Mouse (Mus musculus) forebrain, embryonic 15.5 days (tissue): ENCODE data around the gene Rnf220. TPM values are rescaled to one million over a fixed set of nuclear protein-coding genes. Genes with fewer than 3 reads are reported as not detected.

Source experiments
- ATAC-seq: fragments of 200-750 bp; cut with Nextera tagmentation; replicated peaks from 2 replicates; pipeline ENCODE4 v1.8.0; 2017; ENCODE audit warnings: mild to moderate bottlenecking, moderate TSS enrichment, moderate library complexity
- H3K27ac ChIP-seq: fragments of 300-500 bp; sonication (generic); replicated peaks from 2 replicates; pipeline ENCODE4 v1.5.1; 2015; ENCODE audit warnings: mild to moderate bottlenecking, inconsistent platforms
- H3K27me3 ChIP-seq: fragments of 300-500 bp; sonication (generic); 2 replicates; pipeline ENCODE4 v1.6.1; 2015; ENCODE audit warnings: inconsistent platforms
- H3K36me3 ChIP-seq: fragments of 300-500 bp; sonication (generic); 2 replicates; pipeline ENCODE4 v1.6.1; 2015; ENCODE audit warnings: mild to moderate bottlenecking, inconsistent platforms
- H3K4me1 ChIP-seq: fragments of 300-500 bp; sonication (generic); 2 replicates; pipeline ENCODE4 v1.6.1; 2015; ENCODE audit warnings: inconsistent platforms
- H3K4me2 ChIP-seq: fragments of 300-500 bp; sonication (generic); replicated peaks from 2 replicates; pipeline ENCODE4 v1.6.1; 2015; ENCODE audit warnings: mild to moderate bottlenecking, inconsistent platforms
- H3K4me3 ChIP-seq: fragments of 300-500 bp; sonication (generic); 2 replicates; pipeline ENCODE4 v1.5.1; 2015; ENCODE audit warnings: mild to moderate bottlenecking, inconsistent platforms
- H3K9ac ChIP-seq: fragments of 300-500 bp; sonication (generic); replicated peaks from 2 replicates; pipeline ENCODE4 v1.6.1; 2015; ENCODE audit warnings: mild to moderate bottlenecking, inconsistent platforms
- H3K9me3 ChIP-seq: fragments of 300-500 bp; sonication (generic); 2 replicates; pipeline ENCODE4 v1.6.1; 2016; ENCODE audit warnings: inconsistent platforms
- WGBS: fragments of 180-500 bp; shearing (Covaris S2); methylation state at CpG from one replicate; pipeline ENCODE4 v1.1.7; 2015; ENCODE audit warnings: mixed read lengths; 5-methylcytosine and 5-hydroxymethylcytosine counted together
- polyA plus RNA-seq: library from polyadenylated mRNA; unstranded; fragments of >200 nt; fragmentation: Nextera tagmentation; extraction: Ambion mirVana; gene quantifications from 2 replicates; pipeline ENCODE4 v1.2.1, GENCODE M21; 2015

The Rnf220 gene
- polyA plus RNA-seq, 1 experiment from 2014 or later = 128 TPM

DNA sequence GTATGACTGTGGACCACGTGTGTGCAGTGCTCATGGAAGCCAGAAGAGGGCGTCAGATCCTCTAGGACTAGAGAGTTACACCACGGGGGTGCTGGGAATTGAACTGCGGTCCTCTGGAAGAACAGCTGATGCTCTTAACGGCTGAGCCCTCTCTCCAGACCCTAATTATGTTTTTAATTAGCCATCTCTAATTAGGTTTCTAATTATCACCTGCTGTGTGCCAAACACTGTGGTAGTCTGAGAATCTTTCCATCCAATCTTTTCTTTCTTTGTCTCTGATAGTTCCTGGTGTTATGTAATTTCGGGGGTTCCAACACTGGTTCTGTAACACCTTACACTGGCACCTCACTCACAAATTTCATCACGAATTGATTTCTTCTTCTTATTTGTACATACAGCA, 75.8 kb downstream of the Rnf220 start:
- no peak overlapping the region for H3K4me3 ChIP-seq
- ATAC-seq = no peak
- no peak overlapping the region for H3K27ac ChIP-seq
- no peaks in the 10 kb centered on the region for H3K27me3 ChIP-seq
- no peak overlapping the region for H3K9ac ChIP-seq
- 59% methylated on average over 7 of the region's 7 CpGs for WGBS
- H3K9me3 ChIP-seq = no peaks in the 10 kb centered on the region
- H3K36me3 ChIP-seq = no peaks in the 10 kb centered on the region
- H3K4me2 ChIP-seq = no peak overlapping the region
- H3K4me1 ChIP-seq = no peaks in the 10 kb centered on the region

DNA sequence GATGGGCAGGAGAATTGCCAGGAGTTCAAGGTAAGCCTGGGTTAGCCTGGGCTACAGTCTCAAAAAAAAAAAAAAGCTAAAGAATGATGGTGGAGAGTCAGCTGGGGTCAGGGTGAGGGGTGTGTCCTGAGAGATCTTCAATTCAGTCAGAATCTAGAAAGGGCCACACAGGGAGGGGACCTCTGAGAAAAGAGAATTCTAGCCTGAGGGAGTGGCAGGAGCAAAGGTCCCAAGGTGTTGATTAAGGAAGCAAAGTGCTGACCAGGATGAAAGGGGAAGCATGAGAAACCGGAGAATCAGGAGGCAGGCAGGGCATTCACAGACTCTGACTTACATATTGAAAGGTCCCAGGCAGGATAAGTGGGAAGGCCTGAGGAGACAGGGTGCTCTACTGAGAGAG, 80.0 kb downstream of the Rnf220 start:
- no peak overlapping the region for H3K9ac ChIP-seq
- ATAC-seq = no peak
- H3K4me2 ChIP-seq = no peak overlapping the region
- peaks cover 14% of the 10 kb centered on the region for H3K4me1 ChIP-seq
- H3K27me3 ChIP-seq = no peaks in the 10 kb centered on the region
- 60% methylated on average over 1 of the region's 1 CpGs for WGBS
- H3K36me3 ChIP-seq = no peaks in the 10 kb centered on the region
- H3K4me3 ChIP-seq = no peak overlapping the region
- no peak overlapping the region for H3K27ac ChIP-seq
- no peaks in the 10 kb centered on the region for H3K9me3 ChIP-seq

DNA sequence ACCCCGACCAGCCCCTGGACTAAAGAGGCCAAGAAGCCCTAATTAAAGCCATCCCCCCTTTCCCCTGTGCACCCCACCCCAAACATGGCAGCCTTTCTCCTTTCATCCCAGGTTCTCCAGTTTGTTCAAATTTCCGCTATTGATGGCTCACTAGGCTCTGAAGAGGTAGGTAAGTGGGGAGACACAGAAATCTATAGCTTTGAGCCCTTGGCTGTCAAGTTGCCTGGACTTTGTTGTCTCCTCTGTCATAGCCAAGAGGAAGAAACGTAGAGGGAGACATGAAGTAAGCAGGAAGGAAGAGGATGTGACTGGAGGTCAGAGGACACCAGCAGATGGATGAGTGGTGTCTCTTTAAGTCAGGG, 86.8 kb downstream of the Rnf220 start:
- no peak for ATAC-seq
- H3K4me1 ChIP-seq = peaks cover 36% of the 10 kb centered on the region
- 21% methylated on average over 3 of the region's 3 CpGs for WGBS
- no peaks in the 10 kb centered on the region for H3K9me3 ChIP-seq
- H3K4me2 ChIP-seq = no peak overlapping the region
- no peak overlapping the region for H3K27ac ChIP-seq
- H3K4me3 ChIP-seq = no peak overlapping the region
- no peaks in the 10 kb centered on the region for H3K36me3 ChIP-seq
- no peak overlapping the region for H3K9ac ChIP-seq
- H3K27me3 ChIP-seq = no peaks in the 10 kb centered on the region

DNA sequence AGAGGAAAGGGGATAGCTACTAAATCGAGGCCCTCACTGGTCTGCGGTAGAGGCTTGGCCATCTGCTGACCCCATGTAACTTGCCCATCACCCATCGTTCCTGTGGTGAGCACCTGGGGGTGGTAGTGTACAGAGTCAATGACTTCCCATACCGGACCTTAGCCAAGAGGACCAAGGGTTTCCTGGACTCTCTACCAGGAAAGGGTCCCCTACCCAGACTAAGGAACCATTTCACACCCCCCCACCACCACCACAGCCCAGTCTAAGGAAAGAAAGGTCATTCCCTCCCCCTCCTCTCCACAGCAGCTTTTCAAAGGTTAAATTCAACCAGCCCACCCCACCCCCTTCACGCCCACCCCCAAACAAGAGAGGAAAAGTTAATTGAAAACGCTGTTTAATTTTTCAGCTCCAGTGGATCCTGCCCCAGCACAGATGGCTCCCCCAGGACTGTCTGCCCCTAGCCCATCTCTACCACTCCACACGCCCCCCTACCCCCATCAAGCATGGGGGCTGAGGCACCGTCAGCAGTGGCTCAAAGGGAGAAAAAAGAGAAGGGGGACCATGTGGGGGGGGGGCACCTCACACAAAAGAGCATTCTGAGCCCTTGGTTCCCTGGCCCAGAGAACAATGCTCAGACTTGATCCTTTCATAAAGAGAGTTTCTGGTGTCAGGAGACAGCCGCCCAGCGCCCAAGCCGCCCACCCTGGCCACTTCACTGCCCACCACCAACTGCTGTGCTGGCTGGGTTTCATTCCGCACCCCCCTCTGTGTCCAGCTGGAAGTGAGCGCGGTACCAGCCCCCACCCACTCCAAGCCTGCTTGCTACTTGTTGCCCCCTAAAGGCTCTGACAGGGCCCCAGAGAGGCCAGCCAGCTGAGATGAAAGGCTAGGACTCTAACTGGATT, 87.5 kb downstream of the Rnf220 start:
- WGBS = 20% methylated on average over 14 of the region's 14 CpGs
- no peak overlapping the region for H3K4me3 ChIP-seq
- no peaks in the 10 kb centered on the region for H3K9me3 ChIP-seq
- H3K9ac ChIP-seq = no peak overlapping the region
- peaks cover 42% of the 10 kb centered on the region for H3K4me1 ChIP-seq
- no peak overlapping the region for H3K4me2 ChIP-seq
- ATAC-seq = 0 out of 2 replicates have a peak, but pooled peaks have one; percentile 5
- no peaks in the 10 kb centered on the region for H3K27me3 ChIP-seq
- H3K27ac ChIP-seq = no peak overlapping the region
- H3K36me3 ChIP-seq = no peaks in the 10 kb centered on the region

DNA sequence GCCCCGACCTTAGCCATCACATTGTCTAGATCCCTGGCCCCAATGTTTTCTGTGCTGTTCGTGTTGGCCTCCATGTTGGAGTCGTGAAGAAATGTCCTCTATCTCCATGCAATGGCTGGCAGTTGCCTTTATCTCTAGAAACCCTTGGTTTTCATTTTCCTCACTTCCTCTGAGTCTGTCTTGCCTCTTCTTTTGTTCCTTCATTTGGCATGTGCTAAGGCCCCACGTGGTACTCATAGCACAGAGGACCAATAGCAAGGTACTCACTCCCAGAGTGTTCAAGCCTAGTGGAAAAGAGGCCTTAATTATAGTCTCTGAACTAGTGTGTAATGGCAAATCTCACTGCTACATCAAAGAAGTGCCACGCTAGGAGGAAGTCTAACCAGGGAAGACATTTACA, 88.9 kb downstream of the Rnf220 start:
- Histone ChIP-seq H3K4me1 (peaks cover 42% of the 10 kb centered on the region), H3K36me3 (no peaks in the 10 kb centered on the region), H3K4me2 (no peak overlapping the region), H3K27me3 (no peaks in the 10 kb centered on the region), H3K4me3 (no peak overlapping the region), H3K9me3 (no peaks in the 10 kb centered on the region), H3K9ac (no peak overlapping the region), H3K27ac (no peak overlapping the region)
- WGBS = 82% methylated on average over 5 of the region's 5 CpGs
- no peak for ATAC-seq

DNA sequence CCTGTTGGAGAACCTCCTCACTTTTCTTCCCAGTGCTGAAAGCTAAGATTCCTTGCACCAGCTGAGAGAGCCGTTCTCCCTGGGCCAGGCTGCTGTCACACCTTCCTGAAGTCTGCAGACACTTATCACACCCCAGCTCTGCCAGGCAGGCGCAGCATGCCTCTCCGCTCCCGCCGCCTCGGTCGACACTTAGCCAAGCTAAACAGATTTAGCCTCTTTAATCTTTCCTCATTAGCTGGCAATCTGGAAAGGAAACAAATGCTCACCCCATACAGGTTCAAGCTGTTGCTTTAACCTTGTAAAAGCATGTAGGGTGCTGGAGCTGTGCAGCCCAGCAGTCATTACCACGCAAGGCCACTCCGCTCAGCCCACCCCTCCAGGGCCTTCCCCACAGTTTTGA, 90.9 kb downstream of the Rnf220 start:
- Histone ChIP-seq H3K4me2 (no peak overlapping the region), H3K36me3 (no peaks in the 10 kb centered on the region), H3K27ac (peak overlapping the region; percentile 4), H3K9ac (no peak overlapping the region), H3K4me1 (peaks cover 30% of the 10 kb centered on the region), H3K9me3 (no peaks in the 10 kb centered on the region), H3K4me3 (no peak overlapping the region), H3K27me3 (no peaks in the 10 kb centered on the region)
- peak; percentile 57; the same call in 1 of the 2 replicates for ATAC-seq
- 14% methylated on average over 9 of the region's 9 CpGs for WGBS

DNA sequence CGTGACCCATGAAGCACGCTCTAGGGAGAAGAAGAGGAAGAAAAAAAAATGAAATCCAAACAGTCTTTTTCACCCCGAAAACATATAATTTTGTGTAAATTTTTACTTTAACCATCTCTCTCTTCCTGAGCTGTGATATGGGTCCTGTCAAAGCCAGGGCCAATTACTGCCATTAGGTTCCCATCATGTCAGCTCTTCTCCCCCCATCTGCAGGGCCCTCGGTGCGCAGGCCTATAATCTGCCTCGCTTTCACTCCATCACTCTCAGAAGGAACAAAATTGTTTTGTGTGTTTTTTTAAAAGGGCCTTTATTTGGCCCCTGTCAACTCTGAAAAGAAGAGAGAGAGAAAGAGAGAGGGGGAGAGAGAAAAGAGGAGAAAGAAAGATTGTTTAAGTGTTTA, 91.6 kb downstream of the Rnf220 start:
- ATAC-seq = peak; percentile 68; the same call in 1 of the 2 replicates
- H3K4me1 ChIP-seq = peaks cover 30% of the 10 kb centered on the region
- peak overlapping the region; percentile 4; the same call in 1 of the 2 replicates for H3K27ac ChIP-seq
- H3K4me3 ChIP-seq = no peak overlapping the region
- no peaks in the 10 kb centered on the region for H3K9me3 ChIP-seq
- no peaks in the 10 kb centered on the region for H3K27me3 ChIP-seq
- H3K9ac ChIP-seq = no peak overlapping the region
- no peak overlapping the region for H3K4me2 ChIP-seq
- WGBS = 37% methylated on average over 6 of the region's 6 CpGs
- no peaks in the 10 kb centered on the region for H3K36me3 ChIP-seq

DNA sequence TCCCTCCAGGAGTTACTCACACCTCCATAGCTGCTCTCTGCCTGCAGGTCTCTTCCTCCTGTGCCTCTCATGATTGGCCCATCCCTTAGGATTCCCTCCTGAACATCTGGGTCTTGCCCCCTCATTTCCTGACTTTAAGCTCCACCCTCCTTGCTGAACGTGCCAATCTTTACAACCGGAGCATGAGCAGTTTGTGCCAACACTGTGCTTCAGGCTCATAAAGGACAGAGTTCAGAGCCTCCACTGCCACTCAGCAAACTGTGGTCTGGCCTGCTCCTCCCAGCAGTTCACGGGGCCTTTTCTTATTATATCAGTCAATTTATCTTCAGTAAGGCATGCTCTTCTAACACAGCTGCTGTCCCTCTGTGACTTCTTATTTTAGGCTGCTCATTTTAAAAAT, 93.4 kb downstream of the Rnf220 start:
- H3K36me3 ChIP-seq = no peaks in the 10 kb centered on the region
- no peak overlapping the region for H3K4me2 ChIP-seq
- peaks cover 24% of the 10 kb centered on the region for H3K4me1 ChIP-seq
- H3K9me3 ChIP-seq = no peaks in the 10 kb centered on the region
- ATAC-seq = no peak
- no peaks in the 10 kb centered on the region for H3K27me3 ChIP-seq
- WGBS = 54% methylated on average over 3 of the region's 3 CpGs
- no peak overlapping the region for H3K4me3 ChIP-seq
- no peak overlapping the region for H3K27ac ChIP-seq
- H3K9ac ChIP-seq = no peak overlapping the region

DNA sequence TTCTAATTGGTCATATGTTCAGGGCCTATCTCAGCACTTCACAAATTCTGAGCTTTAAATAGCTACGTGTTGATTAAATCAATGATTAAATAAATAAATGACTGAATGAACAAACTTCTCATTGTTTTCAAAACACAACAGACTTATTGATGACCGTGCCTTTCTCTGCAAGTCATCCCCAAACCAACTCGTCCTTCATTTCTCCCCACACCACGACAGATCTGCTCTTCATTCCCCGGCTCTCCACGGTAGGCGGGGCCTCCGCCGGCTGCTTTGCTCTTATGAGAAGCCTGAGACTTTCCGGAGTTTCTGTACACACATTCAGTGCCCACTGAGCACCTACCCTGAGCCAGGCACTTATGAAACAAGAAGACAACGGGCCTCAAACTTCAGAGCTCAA, 99.7 kb downstream of the Rnf220 start:
- Histone ChIP-seq H3K27me3 (no peaks in the 10 kb centered on the region), H3K27ac (no peak overlapping the region), H3K36me3 (no peaks in the 10 kb centered on the region), H3K4me1 (peaks cover 10% of the 10 kb centered on the region), H3K4me3 (no peak overlapping the region), H3K9ac (no peak overlapping the region), H3K4me2 (no peak overlapping the region), H3K9me3 (no peaks in the 10 kb centered on the region)
- WGBS = 69% methylated on average over 11 of the region's 11 CpGs
- no peak for ATAC-seq

DNA sequence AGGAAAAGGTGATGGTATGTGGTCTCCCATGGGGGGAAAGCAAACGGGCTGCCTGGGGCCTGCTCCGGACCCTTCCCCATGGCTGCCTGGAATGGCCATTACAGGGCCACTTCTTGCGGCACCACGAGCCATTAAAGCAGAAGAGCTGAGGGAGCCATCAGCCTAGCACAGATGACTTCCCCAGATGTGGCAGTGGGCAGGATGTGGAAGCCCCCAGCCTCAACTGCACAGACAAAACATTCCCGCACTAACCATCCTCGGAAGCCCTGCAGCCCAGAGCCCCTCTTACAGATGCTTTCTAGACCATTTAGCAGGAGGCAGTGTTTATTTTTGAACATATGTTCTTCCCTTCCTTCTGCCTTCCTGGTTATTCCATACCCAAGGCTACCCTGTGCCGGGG, 103.8 kb downstream of the Rnf220 start:
- no peaks in the 10 kb centered on the region for H3K9me3 ChIP-seq
- 72% methylated on average over 7 of the region's 7 CpGs for WGBS
- no peaks in the 10 kb centered on the region for H3K27me3 ChIP-seq
- no peak for ATAC-seq
- H3K4me1 ChIP-seq = peaks cover 19% of the 10 kb centered on the region
- H3K9ac ChIP-seq = no peak overlapping the region
- H3K4me2 ChIP-seq = no peak overlapping the region
- H3K4me3 ChIP-seq = no peak overlapping the region
- H3K27ac ChIP-seq = no peak overlapping the region
- H3K36me3 ChIP-seq = no peaks in the 10 kb centered on the region

DNA sequence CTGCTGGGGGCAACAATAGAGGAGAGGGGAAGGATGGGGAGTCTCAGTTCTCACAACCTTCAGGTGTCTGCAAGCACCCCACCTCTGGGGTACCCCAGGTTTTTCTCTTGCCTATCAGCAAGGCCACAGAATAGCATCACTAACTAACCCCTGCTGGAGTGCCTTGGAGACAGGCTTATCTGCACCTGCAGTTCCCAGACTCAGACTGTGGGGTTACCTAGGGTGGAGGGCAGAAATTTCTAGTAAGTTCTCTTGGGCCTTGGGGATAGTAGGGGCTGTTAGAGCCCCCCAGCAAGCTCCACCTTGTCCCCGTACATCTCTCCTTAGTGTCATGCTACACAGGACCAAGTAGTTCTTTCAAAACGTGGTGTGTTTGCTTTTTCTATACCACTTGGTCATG, 104.5 kb downstream of the Rnf220 start:
- no peaks in the 10 kb centered on the region for H3K9me3 ChIP-seq
- no peak overlapping the region for H3K4me2 ChIP-seq
- no peak overlapping the region for H3K9ac ChIP-seq
- WGBS = 47% methylated on average over 2 of the region's 2 CpGs
- H3K4me1 ChIP-seq = peaks cover 19% of the 10 kb centered on the region
- H3K27ac ChIP-seq = 0 out of 2 replicates have a peak overlapping the region, but pooled peaks have one; percentile 4
- ATAC-seq = no peak
- H3K4me3 ChIP-seq = no peak overlapping the region
- no peaks in the 10 kb centered on the region for H3K27me3 ChIP-seq
- no peaks in the 10 kb centered on the region for H3K36me3 ChIP-seq

DNA sequence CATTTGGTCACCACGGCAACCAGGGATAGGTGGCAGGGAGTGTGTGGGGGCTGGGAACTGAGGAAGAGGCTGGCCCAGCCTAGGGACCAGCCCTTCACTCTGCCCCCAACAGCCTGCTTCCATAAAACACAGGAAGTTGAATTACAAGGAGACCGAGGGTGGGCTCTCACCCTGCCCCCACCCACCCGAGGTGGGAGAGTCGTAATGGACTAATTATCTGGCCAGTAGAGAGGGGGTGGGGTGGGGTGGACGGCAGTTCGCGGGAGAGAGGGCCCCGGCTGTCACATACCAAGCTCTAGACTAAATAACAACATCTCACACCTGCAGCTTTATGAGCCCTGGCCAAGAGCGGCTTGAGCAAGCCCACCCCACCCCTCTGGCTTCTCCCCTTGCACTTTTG, 104.9 kb downstream of the Rnf220 start:
- H3K27me3 ChIP-seq = no peaks in the 10 kb centered on the region
- H3K4me2 ChIP-seq = peak overlapping the region; percentile 5; the same call in 1 of the 2 replicates
- no peak overlapping the region for H3K4me3 ChIP-seq

More for the DNA sequence above, 104.9 kb downstream of the Rnf220 start:
- Histone ChIP-seq H3K27ac (0 out of 2 replicates have a peak overlapping the region, but pooled peaks have one; percentile 11), H3K9me3 (no peaks in the 10 kb centered on the region), H3K9ac (no peak overlapping the region), H3K36me3 (no peaks in the 10 kb centered on the region), H3K4me1 (peaks cover 19% of the 10 kb centered on the region)
- WGBS = 3% methylated on average over 9 of the region's 9 CpGs
- ATAC-seq = no peak
